Mouse (Mus musculus) testis, adult 2 months (tissue): ENCODE results near the gene Tfb2m. TPM values are rescaled to one million over a fixed set of nuclear protein-coding genes. Genes with fewer than 3 reads are reported as not detected.

Experiments used
- H3K27ac ChIP-seq: fragments of 200-500 bp; 2 replicates; pipeline ENCODE4 v1.5.1; 2012; ENCODE audit warnings: low read depth, low read length; ENCODE audit not compliant: control insufficient read depth, insufficient read depth
- H3K27me3 ChIP-seq: fragments of 200-500 bp; 2 replicates; pipeline ENCODE4 v1.6.1; 2012; ENCODE audit warnings: mild to moderate bottlenecking, low read length, moderate library complexity; ENCODE audit not compliant: control insufficient read depth, insufficient read depth
- H3K36me3 ChIP-seq: fragments of 200-500 bp; 2 replicates; pipeline ENCODE4 v1.6.1; 2012; ENCODE audit warnings: mild to moderate bottlenecking, low read length; ENCODE audit not compliant: control insufficient read depth, insufficient read depth
- H3K4me1 ChIP-seq: fragments of 200-500 bp; 2 replicates; pipeline ENCODE4 v1.6.1; 2012; ENCODE audit warnings: low read length; ENCODE audit not compliant: control insufficient read depth, insufficient read depth
- H3K4me3 ChIP-seq: fragments of 200-500 bp; 2 replicates; pipeline ENCODE4 v1.5.1; 2012; ENCODE audit warnings: low read depth, mild to moderate bottlenecking, low read length, moderate library complexity, mixed read lengths; ENCODE audit not compliant: control insufficient read depth
- CTCF ChIP-seq: fragments of 200-500 bp; IDR thresholded peaks from 2 replicates; pipeline ENCODE4 v1.5.1; 2012; ENCODE audit warnings: low read depth, mild to moderate bottlenecking, inconsistent platforms, low read length, moderate library complexity; ENCODE audit not compliant: control insufficient read depth, insufficient read depth, insufficient replicate concordance
- POLR2A ChIP-seq: fragments of 200-500 bp; IDR thresholded peaks from 2 replicates; pipeline ENCODE4 v1.6.1; 2012; ENCODE audit warnings: low read depth, mild to moderate bottlenecking, inconsistent platforms, low read length, moderate library complexity; ENCODE audit not compliant: control insufficient read depth
- polyA plus RNA-seq: library from polyadenylated mRNA; depleted of rRNA; stranded (reverse); fragments of >200 nt; gene quantifications from 2 replicates; pipeline ENCODE4 v1.2.3, GENCODE M21; 2012

Tfb2m gene
- polyA plus RNA-seq, 1 experiment: 6.7 TPM

- H3K4me1 ChIP-seq: no peaks in the 10 kb centered on the region
Measured at GRCm38 (mm10) chr1:179556921-179557320, 10.9 kb upstream of the Tfb2m start.

GRCm38 (mm10) chr1:179553949-179554347, 7.9 kb upstream of the Tfb2m start:
- Histone ChIP-seq H3K4me1 (no peaks in the 10 kb centered on the region), H3K36me3 (no peaks in the 10 kb centered on the region), H3K27me3 (no peaks in the 10 kb centered on the region), H3K4me3 (no peak overlapping the region), H3K27ac (no peak overlapping the region)
- TF ChIP-seq POLR2A (no peak), CTCF (no peak)

More at GRCm38 (mm10) chr1:179556921-179557320, 10.9 kb upstream of the Tfb2m start:
- Histone ChIP-seq H3K27me3 (no peaks in the 10 kb centered on the region), H3K36me3 (no peaks in the 10 kb centered on the region), H3K27ac (no peak overlapping the region), H3K4me3 (no peak overlapping the region)
- no peak for TF ChIP-seq POLR2A

- TF ChIP-seq POLR2A (no peak), CTCF (no peak)
- H3K4me1 ChIP-seq: no peaks in the 10 kb centered on the region
- H3K4me3 ChIP-seq: no peak overlapping the region
- H3K27me3 ChIP-seq: no peaks in the 10 kb centered on the region
- H3K36me3 ChIP-seq: no peaks in the 10 kb centered on the region
- H3K27ac ChIP-seq: no peak overlapping the region
Measured at GRCm38 (mm10) chr1:179553197-179553948, 7.3 kb upstream of the Tfb2m start.

- Histone ChIP-seq H3K4me3 (no peak overlapping the region), H3K27me3 (no peaks in the 10 kb centered on the region), H3K27ac (no peak overlapping the region), H3K4me1 (no peaks in the 10 kb centered on the region), H3K36me3 (no peaks in the 10 kb centered on the region)
- TF ChIP-seq POLR2A: no peak
- no peak for TF ChIP-seq CTCF
Measured at GRCm38 (mm10) chr1:179552751-179553150, 6.7 kb upstream of the Tfb2m start.

GRCm38 (mm10) chr1:179551921-179552320, 5.9 kb upstream of the Tfb2m start:
- TF ChIP-seq POLR2A (no peak), CTCF (no peak)
- no peaks in the 10 kb centered on the region for H3K4me1 ChIP-seq
- no peak overlapping the region for H3K27ac ChIP-seq
- no peak overlapping the region for H3K4me3 ChIP-seq
- H3K27me3 ChIP-seq: no peaks in the 10 kb centered on the region
- H3K36me3 ChIP-seq: no peaks in the 10 kb centered on the region

- TF ChIP-seq POLR2A (no peak), CTCF (no peak)
- H3K4me1 ChIP-seq: no peaks in the 10 kb centered on the region
- no peaks in the 10 kb centered on the region for H3K36me3 ChIP-seq
- H3K27ac ChIP-seq: no peak overlapping the region
- H3K4me3 ChIP-seq: no peak overlapping the region
- H3K27me3 ChIP-seq: no peaks in the 10 kb centered on the region
Measured at GRCm38 (mm10) chr1:179551336-179551735, 5.3 kb upstream of the Tfb2m start.

GRCm38 (mm10) chr1:179548996-179549752, 3.1 kb upstream of the Tfb2m start:
- no peak overlapping the region for H3K4me3 ChIP-seq
- no peak overlapping the region for H3K27ac ChIP-seq
- H3K27me3 ChIP-seq: no peaks in the 10 kb centered on the region
- no peaks in the 10 kb centered on the region for H3K4me1 ChIP-seq
- no peaks in the 10 kb centered on the region for H3K36me3 ChIP-seq
- TF ChIP-seq POLR2A: no peak
- no peak for TF ChIP-seq CTCF
